Mouse (Mus musculus) MEL (cell line): ENCODE results near the gene Rpgrip1l.

Source experiments
- CTCF ChIP-seq, 3 experiments: IDR thresholded peaks in 2 of 3; conservative IDR thresholded peaks in 1 of 3; 2 replicates each; pipeline ENCODE4 v1.5.1; 2011 to 2012; ENCODE audit warnings: low read length in 3 of 3, low read depth in 2 of 3, mild to moderate bottlenecking in 2 of 3, improper control_type of control experiment in 1 of 3, inconsistent platforms in 1 of 3, mixed read lengths in 1 of 3, moderate library complexity in 1 of 3; ENCODE audit not compliant: control insufficient read depth in 1 of 3, insufficient read depth in 1 of 3, poor library complexity in 1 of 3, severe bottlenecking in 1 of 3
- E2F4 ChIP-seq: IDR thresholded peaks from 2 replicates; pipeline ENCODE4 v1.6.1; 2011; ENCODE audit warnings: low read depth, low read length, improper control_type of control experiment, borderline replicate concordance
- POLR2A ChIP-seq, 2 experiments: IDR thresholded peaks; 2 replicates each; pipeline ENCODE4 v1.6.1; 2011 to 2012; ENCODE audit warnings: low read length in 2 of 2, mild to moderate bottlenecking in 2 of 2, control low read depth in 1 of 2, improper control_type of control experiment in 1 of 2, low read depth in 1 of 2, moderate library complexity in 1 of 2; ENCODE audit not compliant: control insufficient read depth in 1 of 2, insufficient read depth in 1 of 2, poor library complexity in 1 of 2

GRCm38 (mm10) chr8:91190816-91191340, 122.2 kb downstream of the Rpgrip1l start:
- TF ChIP-seq E2F4 (no peak), POLR2A (IDR thresholded peaks at IDR 0.05; ENCODE audit: control insufficient read depth in 1 of 2, insufficient read depth in 1 of 2, low read depth in 1 of 2, low read length in 2 of 2, poor library complexity in 1 of 2) (no peak), CTCF (IDR thresholded peaks at IDR 0.05 in 2 of 3, conservative IDR thresholded peaks at IDR 0.05 in 1 of 3; ENCODE audit: control insufficient read depth in 1 of 3, insufficient read depth in 1 of 3, low read depth in 2 of 3, low read length in 3 of 3, poor library complexity in 1 of 3, severe bottlenecking in 1 of 3) (peak in 2 of 3 experiments; percentile 46 to 49; a peak in 4 of 6 replicates)
